Mouse (Mus musculus): ENCODE data around the gene Kpna7. TPM values are rescaled to one million over a fixed set of nuclear protein-coding genes. Genes with fewer than 3 reads are reported as not detected.
"Not testable (repeated sequence)": the region's sequence is repeated elsewhere in the genome, so short reads cannot be mapped to it uniquely, and the experiment has no call there.

Kpna7 gene
- polyA plus RNA-seq, 1 experiment from 2014 or later, result not detected

- Histone ChIP-seq H3K9ac (ENCODE audit: low read depth, low read length) (no peak overlapping the region), H3K27me3 (ENCODE audit: insufficient read depth, low read length) (no peaks in the 10 kb centered on the region), H3K9me3 (replicated peaks; ENCODE audit: low read length) (no peaks in the 10 kb centered on the region), H3K4me2 (ENCODE audit: low read length) (no peak overlapping the region), H3K27ac (no peak overlapping the region), H3K4me3 (replicated peaks; ENCODE audit: low read depth, low read length) (no peak overlapping the region), H3K4me1 (replicated peaks; ENCODE audit: insufficient read depth, low read length) (no peaks in the 10 kb centered on the region), H3K36me3 (ENCODE audit: insufficient read depth, low read length) (no peaks in the 10 kb centered on the region)
- DNase-seq (ENCODE audit: low spot score) (no peak), ATAC-seq (replicated peaks; ENCODE audit: low FRiP score, low read depth) (no peak)
- WGBS, result 85% methylated on average over 8 of the region's 8 CpGs
- no peak for TF ChIP-seq CTCF (IDR thresholded peaks at IDR 0.05; ENCODE audit: low read depth)
Measured at GRCm38 (mm10) chr5:145057907-145058306, 25.9 kb downstream of the Kpna7 start.

- not testable (repeated sequence) for H3K9ac ChIP-seq (ENCODE audit: low read depth, low read length); ATAC-seq (replicated peaks; ENCODE audit: low FRiP score, low read depth); H3K36me3 ChIP-seq (ENCODE audit: insufficient read depth, low read length); DNase-seq (ENCODE audit: low spot score); H3K4me2 ChIP-seq (ENCODE audit: low read length); H3K4me3 ChIP-seq (replicated peaks; ENCODE audit: low read depth, low read length); H3K27me3 ChIP-seq (ENCODE audit: insufficient read depth, low read length); H3K9me3 ChIP-seq (replicated peaks; ENCODE audit: low read length); H3K4me1 ChIP-seq (replicated peaks; ENCODE audit: insufficient read depth, low read length); H3K27ac ChIP-seq
- WGBS, result 86% methylated on average over 3 of the region's 3 CpGs
Measured at GRCm38 (mm10) chr5:145054187-145054586, 29.6 kb downstream of the Kpna7 start.

GRCm38 (mm10) chr5:145042690-145043089, 41.1 kb downstream of the Kpna7 start, which contains the start of gene 1700018F24Rik:
Gene 1700018F24Rik, plus strand, starts transcription at chr5:145042990.
- not testable (repeated sequence) for H3K9me3 ChIP-seq (replicated peaks; ENCODE audit: low read length); H3K27me3 ChIP-seq (ENCODE audit: insufficient read depth, low read length); H3K9ac ChIP-seq (ENCODE audit: low read depth, low read length); H3K27ac ChIP-seq; H3K36me3 ChIP-seq (ENCODE audit: insufficient read depth, low read length); H3K4me1 ChIP-seq (replicated peaks; ENCODE audit: insufficient read depth, low read length); ATAC-seq (replicated peaks; ENCODE audit: low FRiP score, low read depth); H3K4me2 ChIP-seq (ENCODE audit: low read length); H3K4me3 ChIP-seq (replicated peaks; ENCODE audit: low read depth, low read length); DNase-seq (ENCODE audit: low spot score)
- WGBS, result 26% methylated on average over 3 of the region's 3 CpGs

GRCm38 (mm10) chr5:145041628-145042027, 42.2 kb downstream of the Kpna7 start:
- DNase-seq (ENCODE audit: low spot score) (no peak), ATAC-seq (replicated peaks; ENCODE audit: low FRiP score, low read depth) (no peak)
- WGBS, result 41% methylated on average over 4 of the region's 4 CpGs
- Histone ChIP-seq H3K9me3 (replicated peaks; ENCODE audit: low read length) (no peaks in the 10 kb centered on the region), H3K4me2 (ENCODE audit: low read length) (no peak overlapping the region), H3K27ac (no peak overlapping the region), H3K4me1 (replicated peaks; ENCODE audit: insufficient read depth, low read length) (no peaks in the 10 kb centered on the region), H3K9ac (ENCODE audit: low read depth, low read length) (no peak overlapping the region), H3K27me3 (ENCODE audit: insufficient read depth, low read length) (no peaks in the 10 kb centered on the region), H3K4me3 (replicated peaks; ENCODE audit: low read depth, low read length) (no peak overlapping the region), H3K36me3 (ENCODE audit: insufficient read depth, low read length) (no peaks in the 10 kb centered on the region)
- peak; percentile 53 for TF ChIP-seq CTCF (IDR thresholded peaks at IDR 0.05; ENCODE audit: low read depth)

- not testable (repeated sequence) for H3K36me3 ChIP-seq (ENCODE audit: insufficient read depth, low read length); H3K27ac ChIP-seq; H3K4me3 ChIP-seq (replicated peaks; ENCODE audit: low read depth, low read length); H3K27me3 ChIP-seq (ENCODE audit: insufficient read depth, low read length); H3K4me2 ChIP-seq (ENCODE audit: low read length); ATAC-seq (replicated peaks; ENCODE audit: low FRiP score, low read depth); H3K9ac ChIP-seq (ENCODE audit: low read depth, low read length); DNase-seq (ENCODE audit: low spot score); H3K4me1 ChIP-seq (replicated peaks; ENCODE audit: insufficient read depth, low read length); H3K9me3 ChIP-seq (replicated peaks; ENCODE audit: low read length)
- WGBS, result 34% methylated on average over 5 of the region's 5 CpGs
Measured at GRCm38 (mm10) chr5:145032391-145032790, 51.4 kb downstream of the Kpna7 start, which contains the start of gene Gm4871. Gene Gm4871, minus strand, starts transcription at chr5:145032754.

- H3K4me1 ChIP-seq (replicated peaks; ENCODE audit: insufficient read depth, low read length); ATAC-seq (replicated peaks; ENCODE audit: low FRiP score, low read depth); H3K36me3 ChIP-seq (ENCODE audit: insufficient read depth, low read length); H3K27ac ChIP-seq; H3K4me2 ChIP-seq (ENCODE audit: low read length); H3K27me3 ChIP-seq (ENCODE audit: insufficient read depth, low read length); H3K9ac ChIP-seq (ENCODE audit: low read depth, low read length); H3K4me3 ChIP-seq (replicated peaks; ENCODE audit: low read depth, low read length); DNase-seq (ENCODE audit: low spot score); H3K9me3 ChIP-seq (replicated peaks; ENCODE audit: low read length): not testable (repeated sequence)
- WGBS, result 86% methylated on average over 1 of the region's 1 CpGs
Measured at GRCm38 (mm10) chr5:145030476-145030875, 53.4 kb downstream of the Kpna7 start.

GRCm38 (mm10) chr5:145020712-145021111, 63.1 kb downstream of the Kpna7 start:
- not testable (repeated sequence) for H3K27me3 ChIP-seq (ENCODE audit: insufficient read depth, low read length); H3K36me3 ChIP-seq (ENCODE audit: insufficient read depth, low read length); H3K4me3 ChIP-seq (replicated peaks; ENCODE audit: low read depth, low read length); H3K9ac ChIP-seq (ENCODE audit: low read depth, low read length); DNase-seq (ENCODE audit: low spot score); H3K4me1 ChIP-seq (replicated peaks; ENCODE audit: insufficient read depth, low read length); H3K27ac ChIP-seq; ATAC-seq (replicated peaks; ENCODE audit: low FRiP score, low read depth); H3K9me3 ChIP-seq (replicated peaks; ENCODE audit: low read length); H3K4me2 ChIP-seq (ENCODE audit: low read length)
- 83% methylated on average over 1 of the region's 1 CpGs for WGBS

GRCm38 (mm10) chr5:145020254-145020653, 63.6 kb downstream of the Kpna7 start:
- not testable (repeated sequence) for ATAC-seq (replicated peaks; ENCODE audit: low FRiP score, low read depth); H3K4me3 ChIP-seq (replicated peaks; ENCODE audit: low read depth, low read length); H3K36me3 ChIP-seq (ENCODE audit: insufficient read depth, low read length); H3K27ac ChIP-seq; H3K4me2 ChIP-seq (ENCODE audit: low read length); H3K27me3 ChIP-seq (ENCODE audit: insufficient read depth, low read length); H3K9ac ChIP-seq (ENCODE audit: low read depth, low read length); H3K9me3 ChIP-seq (replicated peaks; ENCODE audit: low read length); H3K4me1 ChIP-seq (replicated peaks; ENCODE audit: insufficient read depth, low read length); DNase-seq (ENCODE audit: low spot score)
- 32% methylated on average over 1 of the region's 1 CpGs for WGBS

- H3K27me3 ChIP-seq (ENCODE audit: insufficient read depth, low read length); H3K4me2 ChIP-seq (ENCODE audit: low read length); H3K9me3 ChIP-seq (replicated peaks; ENCODE audit: low read length); DNase-seq (ENCODE audit: low spot score); H3K36me3 ChIP-seq (ENCODE audit: insufficient read depth, low read length); H3K4me1 ChIP-seq (replicated peaks; ENCODE audit: insufficient read depth, low read length); ATAC-seq (replicated peaks; ENCODE audit: low FRiP score, low read depth); H3K9ac ChIP-seq (ENCODE audit: low read depth, low read length); H3K27ac ChIP-seq; H3K4me3 ChIP-seq (replicated peaks; ENCODE audit: low read depth, low read length): not testable (repeated sequence)
- WGBS, result 36% methylated on average over 2 of the region's 2 CpGs
Measured at GRCm38 (mm10) chr5:145016761-145017160, 67.1 kb downstream of the Kpna7 start.
